Mouse (Mus musculus) olfactory bulb, adult 2 months (tissue): ENCODE data around the gene Psma7.

Source experiments
- CTCF ChIP-seq: fragments of 200-500 bp; IDR thresholded peaks from 2 replicates; pipeline ENCODE4 v1.5.1; 2012; ENCODE audit warnings: low read depth, mild to moderate bottlenecking, low read length, moderate library complexity; ENCODE audit not compliant: insufficient read depth
- POLR2A ChIP-seq: fragments of 200-500 bp; IDR thresholded peaks from 2 replicates; pipeline ENCODE4 v1.6.1; 2012; ENCODE audit warnings: mild to moderate bottlenecking, low read depth, low read length, moderate library complexity; ENCODE audit not compliant: insufficient read depth

GRCm38 (mm10) chr2:180005656-180006351 lies 36.4 kb downstream of the Psma7 start:
- TF ChIP-seq CTCF (no peak), POLR2A (no peak)
